Mouse (Mus musculus) neural tube, embryonic 11.5 days (tissue): Measurements from ENCODE around the gene Pla2g3. TPM values are rescaled to one million over a fixed set of nuclear protein-coding genes. Genes with fewer than 3 reads are reported as not detected.
A peak's percentile ranks its signal among the peaks of the same experiment; 100 is the strongest.

Experiments
- ATAC-seq: fragments of 200-750 bp; cut with Nextera tagmentation; 2 replicates; pipeline ENCODE4 v1.8.0; 2017; ENCODE audit warnings: moderate number of reproducible peaks, mild to moderate bottlenecking, moderate TSS enrichment, moderate library complexity; ENCODE audit not compliant: insufficient read depth, low FRiP score, low TSS enrichment
- DNase-seq: peaks from one replicate; pipeline ENCODE4 v3.0.0-alpha.2; 2015; ENCODE audit warnings: low spot score
- H3K27ac ChIP-seq: fragments of 300-500 bp; sonication (generic); 2 replicates; pipeline ENCODE4 v1.5.1; 2014; ENCODE audit warnings: low read depth, mild to moderate bottlenecking, low read length
- H3K27me3 ChIP-seq: fragments of 300-500 bp; sonication (generic); 2 replicates; pipeline ENCODE4 v1.6.1; 2014; ENCODE audit warnings: mild to moderate bottlenecking, low read length, mixed read lengths; ENCODE audit not compliant: control insufficient read depth, insufficient read depth
- H3K36me3 ChIP-seq: fragments of 300-500 bp; sonication (generic); 2 replicates; pipeline ENCODE4 v1.6.1; 2014; ENCODE audit warnings: mild to moderate bottlenecking, low read length, moderate library complexity, mixed read lengths; ENCODE audit not compliant: control insufficient read depth, insufficient read depth
- H3K4me1 ChIP-seq: fragments of 300-500 bp; sonication (generic); 2 replicates; pipeline ENCODE4 v1.6.1; 2014; ENCODE audit warnings: low read length, mixed read lengths; ENCODE audit not compliant: control insufficient read depth, insufficient read depth
- H3K4me2 ChIP-seq: fragments of 300-500 bp; sonication (generic); 2 replicates; pipeline ENCODE4 v1.6.1; 2014; ENCODE audit warnings: low read depth, mild to moderate bottlenecking, moderate library complexity
- H3K4me3 ChIP-seq: fragments of 300-500 bp; sonication (generic); 2 replicates; pipeline ENCODE4 v1.5.1; 2014; ENCODE audit warnings: low read depth, low read length
- H3K9ac ChIP-seq: fragments of 300-500 bp; sonication (generic); 2 replicates; pipeline ENCODE4 v1.6.1; 2014; ENCODE audit warnings: mild to moderate bottlenecking, low read length
- H3K9me3 ChIP-seq: fragments of 300-500 bp; sonication (generic); 2 replicates; pipeline ENCODE4 v1.6.1; 2016; ENCODE audit warnings: low read length; ENCODE audit not compliant: control insufficient read depth
- WGBS: fragments of 180-500 bp; shearing (Covaris S2); extraction: QIAGEN DNeasy Blood & Tissue Kit; methylation state at CpG from one replicate; pipeline ENCODE4 v1.1.7; 2014; 5-methylcytosine and 5-hydroxymethylcytosine counted together
- polyA plus RNA-seq: library from polyadenylated mRNA; unstranded; fragments of >200 nt; fragmentation: Nextera tagmentation; extraction: Ambion mirVana; gene quantifications from 2 replicates; pipeline ENCODE4 v1.2.1, GENCODE M21; 2014

Gene Pla2g3
- polyA plus RNA-seq, 1 experiment from 2014 or later = 1.7 TPM

- Histone ChIP-seq H3K4me3 (no peak overlapping the region), H3K27ac (no peak overlapping the region), H3K27me3 (no peaks in the 10 kb centered on the region), H3K4me1 (no peaks in the 10 kb centered on the region), H3K9ac (no peak overlapping the region), H3K9me3 (no peaks in the 10 kb centered on the region), H3K36me3 (no peaks in the 10 kb centered on the region), H3K4me2 (no peak overlapping the region)
- DNase-seq = no peak
- WGBS = 94% methylated on average over 5 of the region's 5 CpGs
- no peak for ATAC-seq
Measured at GRCm38 (mm10) chr11:3544409-3544808, 56.3 kb downstream of the Pla2g3 start.

- ATAC-seq (no peak), DNase-seq (no peak)
- Histone ChIP-seq H3K4me3 (no peak overlapping the region), H3K9ac (no peak overlapping the region), H3K4me2 (no peak overlapping the region), H3K4me1 (no peaks in the 10 kb centered on the region), H3K27me3 (no peaks in the 10 kb centered on the region), H3K27ac (no peak overlapping the region), H3K36me3 (no peaks in the 10 kb centered on the region), H3K9me3 (no peaks in the 10 kb centered on the region)
- 16% methylated on average over 9 of the region's 9 CpGs for WGBS
Measured at GRCm38 (mm10) chr11:3545531-3546241, 57.6 kb downstream of the Pla2g3 start.

- Histone ChIP-seq H3K4me2 (no peak overlapping the region), H3K4me3 (no peak overlapping the region), H3K9me3 (no peaks in the 10 kb centered on the region), H3K27me3 (no peaks in the 10 kb centered on the region), H3K27ac (no peak overlapping the region), H3K36me3 (no peaks in the 10 kb centered on the region), H3K4me1 (no peaks in the 10 kb centered on the region), H3K9ac (no peak overlapping the region)
- 39% methylated on average over 1 of the region's 1 CpGs for WGBS
- no peak for DNase-seq
- ATAC-seq = no peak
Measured at GRCm38 (mm10) chr11:3546242-3546562, 58.1 kb downstream of the Pla2g3 start.

- Histone ChIP-seq H3K4me2 (no peak overlapping the region), H3K9me3 (no peaks in the 10 kb centered on the region), H3K4me1 (no peaks in the 10 kb centered on the region), H3K27me3 (no peaks in the 10 kb centered on the region), H3K9ac (no peak overlapping the region), H3K36me3 (no peaks in the 10 kb centered on the region), H3K4me3 (no peak overlapping the region), H3K27ac (no peak overlapping the region)
- 98% methylated on average over 2 of the region's 2 CpGs for WGBS
- ATAC-seq (no peak), DNase-seq (no peak)
Measured at GRCm38 (mm10) chr11:3547047-3547446, 59.0 kb downstream of the Pla2g3 start.

- H3K9ac ChIP-seq = no peak overlapping the region
- DNase-seq = peak; percentile 53
- H3K9me3 ChIP-seq = no peaks in the 10 kb centered on the region
- no peak overlapping the region for H3K4me2 ChIP-seq
- no peaks in the 10 kb centered on the region for H3K36me3 ChIP-seq
- no peak for ATAC-seq
- H3K27me3 ChIP-seq = no peaks in the 10 kb centered on the region
- no peak overlapping the region for H3K27ac ChIP-seq
- no peak overlapping the region for H3K4me3 ChIP-seq
- H3K4me1 ChIP-seq = no peaks in the 10 kb centered on the region
- 48% methylated on average over 6 of the region's 6 CpGs for WGBS
Measured at GRCm38 (mm10) chr11:3547969-3548368, 59.9 kb downstream of the Pla2g3 start.

GRCm38 (mm10) chr11:3548564-3549295, 60.6 kb downstream of the Pla2g3 start:
- Histone ChIP-seq H3K9ac (no peak overlapping the region), H3K36me3 (no peaks in the 10 kb centered on the region), H3K9me3 (no peaks in the 10 kb centered on the region), H3K4me2 (no peak overlapping the region), H3K4me1 (no peaks in the 10 kb centered on the region), H3K4me3 (no peak overlapping the region), H3K27me3 (no peaks in the 10 kb centered on the region), H3K27ac (no peak overlapping the region)
- WGBS = 68% methylated on average over 3 of the region's 3 CpGs
- ATAC-seq = no peak
- DNase-seq = no peak

Other genes starting within 250 kb of the Pla2g3 start
- gene Drg1, start 221.9 kb upstream of the Pla2g3 start, polyA plus RNA-seq = 295 and 301 TPM in 2 replicates
- gene Patz1, start 199.4 kb upstream of the Pla2g3 start, polyA plus RNA-seq = 105 TPM in 2 replicates
- gene Pik3ip1, start 157.9 kb upstream of the Pla2g3 start, polyA plus RNA-seq = 9.3 and 15.7 TPM in 2 replicates
- 77.5 and 91.8 TPM in 2 replicates for gene Limk2, start 79.1 kb upstream of the Pla2g3 start, polyA plus RNA-seq
- gene Rnf185, start 35.9 kb upstream of the Pla2g3 start, polyA plus RNA-seq = 53.8 and 59.5 TPM in 2 replicates
- 0.31 and 0.42 TPM in 2 replicates for gene Inpp5j, start 16.5 kb downstream of the Pla2g3 start, polyA plus RNA-seq
- 57.7 and 57.8 TPM in 2 replicates for gene Selenom, start 26.4 kb downstream of the Pla2g3 start, polyA plus RNA-seq
- 37.4 and 37.6 TPM in 2 replicates for gene Smtn, start 52.3 kb downstream of the Pla2g3 start, polyA plus RNA-seq
- 31.9 and 35.0 TPM in 2 replicates for gene Morc2a, start 160.9 kb downstream of the Pla2g3 start, polyA plus RNA-seq